Mouse (Mus musculus) hindbrain, embryonic 14.5 days (tissue): ENCODE results near the gene Ephb3. TPM values are rescaled to one million over a fixed set of nuclear protein-coding genes. Genes with fewer than 3 reads are reported as not detected.

Experiments used
- ATAC-seq: fragments of 200-750 bp; cut with Nextera tagmentation; 2 replicates; pipeline ENCODE4 v1.8.0; 2017; ENCODE audit warnings: moderate number of reproducible peaks, mild to moderate bottlenecking, moderate TSS enrichment, moderate library complexity; ENCODE audit not compliant: low FRiP score
- DNase-seq: peaks from one replicate; pipeline ENCODE4 v3.0.0-alpha.2; 2015; ENCODE audit warnings: low spot score
- H3K27ac ChIP-seq: fragments of 300-500 bp; sonication (generic); 2 replicates; pipeline ENCODE4 v1.5.1; 2014; ENCODE audit warnings: mild to moderate bottlenecking, moderate library complexity
- H3K27me3 ChIP-seq: fragments of 300-500 bp; sonication (generic); 2 replicates; pipeline ENCODE4 v1.6.1; 2014; ENCODE audit warnings: mild to moderate bottlenecking, low read length, mixed read lengths; ENCODE audit not compliant: control insufficient read depth, insufficient read depth
- H3K36me3 ChIP-seq: fragments of 300-500 bp; sonication (generic); replicated peaks from 2 replicates; pipeline ENCODE4 v1.6.1; 2014; ENCODE audit not compliant: control insufficient read depth, insufficient read depth
- H3K4me1 ChIP-seq: fragments of 300-500 bp; sonication (generic); replicated peaks from 2 replicates; pipeline ENCODE4 v1.6.1; 2014; ENCODE audit warnings: antibody characterized with exemption, low read length, mixed read lengths; ENCODE audit not compliant: control insufficient read depth, insufficient read depth
- H3K4me2 ChIP-seq: fragments of 300-500 bp; sonication (generic); replicated peaks from 2 replicates; pipeline ENCODE4 v1.6.1; 2014; ENCODE audit warnings: mild to moderate bottlenecking, moderate library complexity
- H3K4me3 ChIP-seq: fragments of 300-500 bp; sonication (generic); replicated peaks from 2 replicates; pipeline ENCODE4 v1.5.1; 2014; ENCODE audit warnings: mild to moderate bottlenecking, low read length
- H3K9ac ChIP-seq: fragments of 300-500 bp; sonication (generic); 2 replicates; pipeline ENCODE4 v1.6.1; 2014
- H3K9me3 ChIP-seq: fragments of 300-500 bp; sonication (generic); 2 replicates; pipeline ENCODE4 v1.6.1; 2016; ENCODE audit warnings: low read length; ENCODE audit not compliant: control insufficient read depth
- WGBS: fragments of 180-500 bp; shearing (Covaris S2); extraction: QIAGEN DNeasy Blood & Tissue Kit; methylation state at CpG from one replicate; pipeline ENCODE4 v1.1.7; 2014; 5-methylcytosine and 5-hydroxymethylcytosine counted together
- microRNA-seq: library from miRNA; unstranded; fragments of <30 nt; microRNA quantifications from one replicate; pipeline ENCODE4, GENCODE M21; 2016
- polyA plus RNA-seq: library from polyadenylated mRNA; unstranded; fragments of >200 nt; fragmentation: Nextera tagmentation; extraction: Ambion mirVana; gene quantifications from 2 replicates; pipeline ENCODE4 v1.2.1, GENCODE M21; 2014

Gene Ephb3
- polyA plus RNA-seq, 1 experiment from 2014 or later, result 11.9 TPM

DNA sequence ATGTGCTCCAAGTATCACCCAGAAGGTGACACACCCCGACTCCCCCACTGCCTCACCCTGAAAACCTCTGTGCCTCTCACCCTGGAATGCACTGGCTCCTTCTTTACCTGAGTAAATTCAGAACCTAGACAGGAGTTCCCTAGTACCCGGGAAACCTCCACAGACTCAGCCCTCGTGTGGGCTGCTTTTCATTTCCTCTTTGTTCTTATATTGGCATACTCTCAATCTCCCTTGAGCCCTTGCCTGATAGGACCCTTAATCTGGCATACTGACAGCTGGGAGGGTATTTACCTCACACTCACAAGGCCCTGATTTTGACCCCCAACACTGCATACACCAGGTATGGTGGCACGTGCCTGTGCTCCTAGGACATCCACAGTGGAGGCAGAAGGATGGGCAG lies 68.2 kb downstream of the Ephb3 start:
- DNase-seq (no peak), ATAC-seq (no peak)
- Histone ChIP-seq H3K36me3 (no peaks in the 10 kb centered on the region), H3K4me3 (no peak overlapping the region), H3K27me3 (no peaks in the 10 kb centered on the region), H3K9me3 (peaks cover 5% of the 10 kb centered on the region; the same call in 1 of the 2 replicates), H3K4me1 (peaks cover 6% of the 10 kb centered on the region; the same call in 1 of the 2 replicates), H3K9ac (no peak overlapping the region), H3K27ac (no peak overlapping the region), H3K4me2 (no peak overlapping the region)
- 57% methylated on average over 4 of the region's 4 CpGs for WGBS

Small RNAs within 50 kb of the gene (microRNA-seq; reads per million reads assigned to microRNA genes)
- not detected for gene Mir7680

Other genes starting within 250 kb of the Ephb3 start
- 0.21 and 0.60 TPM in 2 replicates for gene Teddm3, start 50.8 kb upstream of the Ephb3 start, polyA plus RNA-seq
- gene Vps8, start 218.4 kb downstream of the Ephb3 start, polyA plus RNA-seq, result 37.0 and 40.7 TPM in 2 replicates